8 mouse cellular contexts compared by ENCODE assay signal in genomic region chr11:50602356-50603081, GRCm38 (mm10). TPM values are rescaled to one million over a fixed set of nuclear protein-coding genes. Genes with fewer than 3 reads are reported as not detected.
DNase-seq lines count a peak whose midpoint lies in the region; ATAC-seq and TF ChIP-seq lines count a peak whose summit lies in the region.
"Had no signal": no experiment of that assay in that cellular context is flagged by ENCODE, and none has a peak within 500 bp of the region (broad histone marks: within the 10 kb centered on the region; RNA-seq: fewer than 3 reads in every experiment).

No protein-coding gene starts in this region.

- H3K9me3 ChIP-seq in limb, embryonic 13.5 days, result 0 out of 2 replicates have a peak, but pooled peaks cover 6% of the 10 kb centered on the region

- peaks cover 86% of the 10 kb centered on the region for H3K27me3 ChIP-seq in limb, embryonic 13.5 days
- H3K27me3 ChIP-seq in myocyte (ENCODE audit: control insufficient read depth, insufficient read depth, insufficient read length), result no peaks in the 10 kb centered on the region

- peak overlapping the region; percentile 94 for H3K4me2 ChIP-seq in limb, embryonic 13.5 days (replicated peaks)
- H3K4me2 ChIP-seq in myocyte (ENCODE audit: low read depth), result peak overlapping the region; percentile 90

- TF ChIP-seq CTCF in embryonic fibroblast, embryonic 13.5 days (IDR thresholded peaks at IDR 0.05; ENCODE audit: borderline replicate concordance, insufficient read depth, low read length), result no peak

- no peaks in the 10 kb centered on the region; the same call in 1 of the 2 replicates for H3K4me1 ChIP-seq in embryonic fibroblast, embryonic 13.5 days (ENCODE audit: control insufficient read depth, insufficient read depth, low read length)
- H3K4me1 ChIP-seq in limb, embryonic 13.5 days, result peaks cover 19% of the 10 kb centered on the region

- peak overlapping the region; percentile 88 for H3ac ChIP-seq in myocyte (ENCODE audit: control insufficient read depth, insufficient read length)

- no peak overlapping the region for H3K27ac ChIP-seq in embryonic fibroblast, embryonic 13.5 days (ENCODE audit: insufficient read depth, low read length)
- no peak overlapping the region for H3K27ac ChIP-seq in limb, embryonic 13.5 days

- no peak for TF ChIP-seq POLR2A in embryonic fibroblast, embryonic 13.5 days (IDR thresholded peaks at IDR 0.05; ENCODE audit: low read depth, low read length)
- TF ChIP-seq POLR2A in myocyte (IDR thresholded peaks at IDR 0.05; ENCODE audit: insufficient read length, low read depth), result no peak

- H3K79me2 ChIP-seq in myocyte (ENCODE audit: control insufficient read depth, insufficient read depth), result no peaks in the 10 kb centered on the region

- peak overlapping the region; percentile 38 for H3K4me3 ChIP-seq in embryonic fibroblast, embryonic 13.5 days (ENCODE audit: insufficient read depth, low read length)
- peak overlapping the region; percentile 68 for H3K4me3 ChIP-seq in limb, embryonic 13.5 days
- peak overlapping the region; percentile 54 for H3K4me3 ChIP-seq in myocyte
- H3K4me3 ChIP-seq: erythroblast, embryonic 14.5 days had no signal

- DNase-seq in 3T3-L1 (ENCODE audit: low read depth, low spot score) (peak; percentile 36), ES-CJ7 (ENCODE audit: low read depth, low spot score) (peak; percentile 43)
- DNase-seq in heart, postnatal 10 days, result peak; percentile 64 to 68

- H3K36me3 ChIP-seq in limb, embryonic 13.5 days, result no peaks in the 10 kb centered on the region
- peaks cover 4% of the 10 kb centered on the region for H3K36me3 ChIP-seq in myocyte (ENCODE audit: control insufficient read depth, insufficient read depth)

- H3K9ac ChIP-seq in limb, embryonic 13.5 days, result peak overlapping the region; percentile 80

- peak; percentile 24; the same call in 1 of the 2 replicates for ATAC-seq in limb, embryonic 13.5 days (ENCODE audit: low FRiP score, low read depth)
- ATAC-seq in monocyte, adult 5-6 weeks (replicated peaks; ENCODE audit: insufficient number of reproducible peaks, low FRiP score, low TSS enrichment, poor library complexity, severe bottlenecking), result no peak

- WGBS in limb, embryonic 13.5 days, result under 1% methylated on average over 58 of the region's 59 CpGs

- intact Hi-C loops in heart, postnatal 10 days (cut with DNase I), result loop anchor here (2.0 to 5.0 kb wide), 3 partner anchors 45 to 166 kb away; no protein-coding TSS in a partner anchor

TF ChIP-seq in myocyte, 11 proteins besides CTCF, POLR2A, EP300 and RAD21:
- TF ChIP-seq MAX (IDR thresholded peaks at IDR 0.05; ENCODE audit: low read depth) (no peak), E2F4 (IDR thresholded peaks at IDR 0.05; ENCODE audit: insufficient read depth) (no peak), USF1 (IDR thresholded peaks at IDR 0.05; ENCODE audit: low read depth) (no peak), REST (IDR thresholded peaks at IDR 0.05; ENCODE audit: insufficient read depth, insufficient read length) (no peak), POLR2AphosphoS2 (IDR thresholded peaks at IDR 0.05; ENCODE audit: insufficient read length, low read depth) (no peak), MYOD1 (IDR thresholded peaks at IDR 0.05; ENCODE audit: control insufficient read depth in 1 of 3, insufficient read length in 2 of 3, low read depth in 2 of 3) (no peak), TCF12 (IDR thresholded peaks at IDR 0.05; ENCODE audit: insufficient read depth, poor library complexity, severe bottlenecking) (no peak)

RNA-seq across cellular contexts. Expression of gene Adamts2, which starts 0.6 kb away (rescaled TPM):
- 22.3 and 25.6 TPM in 2 replicates for polyA plus RNA-seq in embryonic fibroblast, embryonic 13.5 days (2011; ENCODE audit: insufficient read length, low read depth, missing spikeins)
- total RNA-seq in heart, postnatal 10 days (2021), result 10 to 100 TPM; 36.1 to 40.3 TPM
- 8.1 and 8.8 TPM in 2 replicates for polyA plus RNA-seq in limb, embryonic 13.5 days (2015; fragmentation: Nextera tagmentation; extraction: Ambion mirVana)
- 24.9 TPM for polyA plus RNA-seq in myocyte (2012; fragmentation: generic; extraction: Trizol)
- total RNA-seq in monocyte, adult 5-6 weeks (2017), result 0.11 TPM in 1 of 3 replicates, not detected in the others
- polyA plus RNA-seq: erythroblast, embryonic 14.5 days had no signal
